Comparison of ENCODE assay signal across 8 mouse cellular contexts in the genomic region with DNA sequence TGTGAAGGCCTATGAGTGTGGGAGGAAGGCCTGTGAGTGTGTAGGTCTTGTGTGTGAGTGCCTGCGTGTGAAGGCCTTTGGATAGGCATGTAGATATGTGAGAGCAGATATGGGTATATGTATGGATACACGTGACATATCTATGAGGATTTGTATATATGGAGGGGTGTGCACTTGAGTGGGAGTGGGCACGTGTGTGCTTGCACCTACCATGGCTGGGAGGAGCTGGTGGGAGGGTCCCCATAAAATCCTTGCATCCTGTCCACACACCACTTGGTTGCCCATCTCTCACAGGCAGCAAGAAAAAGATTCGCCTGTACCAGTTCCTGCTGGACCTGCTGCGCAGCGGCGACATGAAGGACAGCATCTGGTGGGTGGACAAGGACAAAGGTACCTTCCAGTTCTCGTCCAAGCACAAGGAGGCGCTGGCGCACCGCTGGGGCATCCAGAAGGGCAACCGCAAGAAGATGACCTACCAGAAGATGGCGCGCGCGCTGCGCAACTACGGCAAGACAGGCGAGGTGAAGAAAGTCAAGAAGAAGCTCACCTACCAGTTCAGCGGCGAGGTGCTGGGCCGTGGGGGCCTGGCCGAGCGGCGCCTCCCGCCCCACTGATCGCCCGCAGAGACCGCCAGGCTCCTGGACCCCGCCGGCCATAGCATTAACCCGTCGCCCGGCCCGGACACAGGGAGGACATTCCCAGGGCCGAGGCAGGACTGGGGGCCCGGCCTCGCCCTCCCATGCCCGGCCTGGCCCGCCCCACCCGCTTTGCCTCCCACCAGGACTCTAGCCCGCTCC. TPM values are rescaled to one million over a fixed set of nuclear protein-coding genes. Genes with fewer than 3 reads are reported as not detected.
DNase-seq lines count a peak whose midpoint lies in the region; ATAC-seq and TF ChIP-seq lines count a peak whose summit lies in the region.

No protein-coding gene starts in this region.

- peak; percentile 28; the same call in 1 of the 2 replicates for TF ChIP-seq EP300 in heart, postnatal 0 days (IDR thresholded peaks at IDR 0.05; ENCODE audit: low read depth)

- H3K9me3 ChIP-seq in forebrain, embryonic 12.5 days: no peaks in the 10 kb centered on the region
- no peaks in the 10 kb centered on the region for H3K9me3 ChIP-seq in heart, postnatal 0 days (replicated peaks; ENCODE audit: control insufficient read depth, low read length)
- no peaks in the 10 kb centered on the region for H3K9me3 ChIP-seq in liver, embryonic 16.5 days (replicated peaks; ENCODE audit: control insufficient read depth, low read length)

- 7% methylated on average over 38 of the region's 42 CpGs for WGBS in forebrain, embryonic 12.5 days
- 8% methylated on average over 41 of the region's 42 CpGs for whole genome bisulfite sequencing in heart, postnatal 0 days
- 14% methylated on average over 42 of the region's 42 CpGs for WGBS in large intestine, adult 2 months
- 56% methylated on average over 42 of the region's 42 CpGs for WGBS in liver, embryonic 16.5 days (ENCODE audit: insufficient replicate concordance)

- H3K27me3 ChIP-seq in forebrain, embryonic 12.5 days: peaks cover 32% of the 10 kb centered on the region
- no peaks in the 10 kb centered on the region for H3K27me3 ChIP-seq in heart, postnatal 0 days (ENCODE audit: control insufficient read depth, insufficient read depth, low read length)
- H3K27me3 ChIP-seq in liver, embryonic 16.5 days (ENCODE audit: control insufficient read depth, insufficient read depth, low read depth, low read length): no peaks in the 10 kb centered on the region

- H3K4me2 ChIP-seq in forebrain, embryonic 12.5 days: peak overlapping the region; percentile 78
- peak overlapping the region; percentile 80 for H3K4me2 ChIP-seq in heart, postnatal 0 days (ENCODE audit: low read depth, low read length)
- peak overlapping the region; percentile 58 for H3K4me2 ChIP-seq in liver, embryonic 16.5 days (ENCODE audit: low read depth, low read length)

- no peaks in the 10 kb centered on the region for H3K36me3 ChIP-seq in forebrain, embryonic 12.5 days (replicated peaks)
- 0 out of 2 replicates have a peak, but pooled peaks cover under 1% of the 10 kb centered on the region for H3K36me3 ChIP-seq in heart, postnatal 0 days (replicated peaks; ENCODE audit: control insufficient read depth, insufficient read depth, low read length)
- H3K36me3 ChIP-seq in liver, embryonic 16.5 days (ENCODE audit: control insufficient read depth, insufficient read depth): no peaks in the 10 kb centered on the region

- H3K27ac ChIP-seq in forebrain, embryonic 12.5 days: no peak overlapping the region
- peak overlapping the region; percentile 33 for H3K27ac ChIP-seq in heart, postnatal 0 days (ENCODE audit: low read depth)
- no peak overlapping the region for H3K27ac ChIP-seq in liver, embryonic 16.5 days (ENCODE audit: low read length)

- peak; percentile 53 for DNase-seq in CD4-positive helper T cell, adult 2 months (ENCODE audit: low read depth, low spot score)
- peak; percentile 68 for DNase-seq in c-Kit-positive CD71-negative TER-119-negative erythroid progenitor cells, embryonic 14.5 days (ENCODE audit: low read depth)
- peak; percentile 93 for DNase-seq in heart, postnatal 0 days (ENCODE audit: low spot score)
- peak; percentile 83 for DNase-seq in large intestine, adult 2 months (ENCODE audit: low read depth, low spot score)
- peak; percentile 95 for DNase-seq in ovary, postnatal 10 days (ENCODE audit: low spot score)
- peak; percentile 66 for DNase-seq in thymus, postnatal 0 days (ENCODE audit: low spot score)

- H3K4me3 ChIP-seq in forebrain, embryonic 12.5 days (replicated peaks): peak overlapping the region; percentile 44
- peak overlapping the region; percentile 44 for H3K4me3 ChIP-seq in heart, postnatal 0 days (ENCODE audit: low read depth, low read length)
- H3K4me3 ChIP-seq in liver, embryonic 16.5 days (ENCODE audit: low read depth, low read length): peak overlapping the region; percentile 43

- peak; percentile 82 for ATAC-seq in forebrain, embryonic 12.5 days (ENCODE audit: low FRiP score)
- ATAC-seq in heart, postnatal 0 days (ENCODE audit: insufficient read depth, low read depth): peak; percentile 26
- peak; percentile 56 for ATAC-seq in liver, embryonic 16.5 days (ENCODE audit: low read depth)

- H3K9ac ChIP-seq in forebrain, embryonic 12.5 days: peak overlapping the region; percentile 61
- peak overlapping the region; percentile 52; the same call in 1 of the 2 replicates for H3K9ac ChIP-seq in heart, postnatal 0 days (replicated peaks; ENCODE audit: low read depth, low read length)
- 0 out of 2 replicates have a peak overlapping the region, but pooled peaks have one; percentile 24 for H3K9ac ChIP-seq in liver, embryonic 16.5 days (ENCODE audit: low read depth, low read length)

- peaks cover 4% of the 10 kb centered on the region for H3K4me1 ChIP-seq in forebrain, embryonic 12.5 days
- peaks cover 11% of the 10 kb centered on the region; the same call in 1 of the 2 replicates for H3K4me1 ChIP-seq in heart, postnatal 0 days (ENCODE audit: control insufficient read depth, insufficient read depth)
- peaks cover 18% of the 10 kb centered on the region for H3K4me1 ChIP-seq in liver, embryonic 16.5 days (ENCODE audit: control insufficient read depth, low read depth, low read length)

- TF ChIP-seq CTCF in heart, postnatal 0 days (IDR thresholded peaks at IDR 0.05; ENCODE audit: low read depth): peak; percentile 100

RNA-seq across cellular contexts. Expression of a gene that starts 3.0 kb away (rescaled TPM):
- polyA plus RNA-seq in forebrain, embryonic 12.5 days (2016; fragmentation: Nextera tagmentation; extraction: Ambion mirVana): 0.14 and 0.19 TPM in 2 replicates
- total RNA-seq in heart, postnatal 0 days (2014; rRNA removed; ENCODE audit: low replicate concordance): 2,256 and 2,313 TPM in 2 replicates
- polyA plus RNA-seq in heart, postnatal 0 days (2015; fragmentation: Nextera tagmentation; extraction: Ambion mirVana): 1,065 and 1,207 TPM in 2 replicates
- 0.10 and 0.11 TPM in 2 replicates for polyA plus RNA-seq in large intestine, adult 2 months (2012; rRNA removed)
- 0.07 and 0.08 TPM in 2 replicates for polyA plus RNA-seq in liver, embryonic 16.5 days (2015; fragmentation: Nextera tagmentation; extraction: Ambion mirVana)
- polyA plus RNA-seq in thymus, postnatal 0 days (2015; fragmentation: Nextera tagmentation; extraction: Ambion mirVana): 0.18 and 0.36 TPM in 2 replicates

RNA-seq across cellular contexts. Expression of a gene that starts 32.8 kb away (rescaled TPM):
- polyA plus RNA-seq in forebrain, embryonic 12.5 days (2016; fragmentation: Nextera tagmentation; extraction: Ambion mirVana): 1.7 and 2.7 TPM in 2 replicates
- total RNA-seq in heart, postnatal 0 days (2014; rRNA removed; ENCODE audit: low replicate concordance): 2.5 and 21.3 TPM in 2 replicates
- polyA plus RNA-seq in heart, postnatal 0 days (2015; fragmentation: Nextera tagmentation; extraction: Ambion mirVana): 3.1 and 3.2 TPM in 2 replicates
- polyA plus RNA-seq in large intestine, adult 2 months (2012; rRNA removed): 26.7 and 32.6 TPM in 2 replicates
- 16.6 and 18.2 TPM in 2 replicates for polyA plus RNA-seq in liver, embryonic 16.5 days (2015; fragmentation: Nextera tagmentation; extraction: Ambion mirVana)
- 13.8 and 14.0 TPM in 2 replicates for polyA plus RNA-seq in thymus, postnatal 0 days (2015; fragmentation: Nextera tagmentation; extraction: Ambion mirVana)

RNA-seq across cellular contexts. Expression of a gene that starts 44.8 kb away (rescaled TPM):
- 22.6 and 24.3 TPM in 2 replicates for polyA plus RNA-seq in forebrain, embryonic 12.5 days (2016; fragmentation: Nextera tagmentation; extraction: Ambion mirVana)
- 67.0 and 105 TPM in 2 replicates for total RNA-seq in heart, postnatal 0 days (2014; rRNA removed; ENCODE audit: low replicate concordance)
- polyA plus RNA-seq in heart, postnatal 0 days (2015; fragmentation: Nextera tagmentation; extraction: Ambion mirVana): 37.9 and 40.8 TPM in 2 replicates
- polyA plus RNA-seq in large intestine, adult 2 months (2012; rRNA removed): 21.4 and 22.7 TPM in 2 replicates
- 10.4 and 12.2 TPM in 2 replicates for polyA plus RNA-seq in liver, embryonic 16.5 days (2015; fragmentation: Nextera tagmentation; extraction: Ambion mirVana)
- polyA plus RNA-seq in thymus, postnatal 0 days (2015; fragmentation: Nextera tagmentation; extraction: Ambion mirVana): 15.1 and 16.4 TPM in 2 replicates

Comparison
In these comparisons a context has a peak if more than half of its experiments do, and no peak if none do; other contexts are left out.
1. ATAC-seq: peak in every context shown above with its lines; median percentile 82 in forebrain, embryonic 12.5 days; 56 in liver, embryonic 16.5 days; 26 in heart, postnatal 0 days.
2. RNA of a gene that starts 3.0 kb away (polyA plus RNA-seq): 1,065 to 1,207 TPM in heart, postnatal 0 days; 0.18 to 0.36 TPM in thymus, postnatal 0 days, 0.14 to 0.19 TPM in forebrain, embryonic 12.5 days, 0.10 to 0.11 TPM in large intestine, adult 2 months and 0.07 to 0.08 TPM in liver, embryonic 16.5 days; every median in the first group is over 100 times any median in the second.
3. Peak in every context shown above with its lines, with median percentiles within 50 percentile points of each other: DNase-seq, H3K4me2 ChIP-seq, H3K4me3 ChIP-seq and H3K9ac ChIP-seq.